Comparison of ENCODE assay signal across 10 mouse cellular contexts in genomic region chr19:36471325-36471724, GRCm38 (mm10).
"Had no signal": no experiment of that assay in that cellular context is flagged by ENCODE, and none has a peak within 500 bp of the region (broad histone marks: within the 10 kb centered on the region; RNA-seq: fewer than 3 reads in every experiment).

No protein-coding gene starts in this region.

- DNase-seq: liver, embryonic 13.5 days; liver, postnatal 0 days; lung, adult 2 months; lung, postnatal 14 days; lung, postnatal 36 days; right cerebral cortex, postnatal 14 days; spleen, adult 18-20 months; thymus, adult 2 months; thymus, postnatal 25 days; thymus, postnatal 4 days had no signal
